Mouse (Mus musculus) leukemia stem cell, adult 10-12 weeks (primary cell): ENCODE data around the gene Pax3. TPM values are rescaled to one million over a fixed set of nuclear protein-coding genes. Genes with fewer than 3 reads are reported as not detected.

ENCODE experiments used
- polyA plus RNA-seq: library from polyadenylated mRNA; stranded (reverse); fragments of >175 nt; gene quantifications from 2 replicates; pipeline ENCODE4 v1.2.3, GENCODE M21; 2012; ENCODE audit warnings: low replicate concordance

Pax3 gene
- not detected in 2 replicates for polyA plus RNA-seq

DNA sequence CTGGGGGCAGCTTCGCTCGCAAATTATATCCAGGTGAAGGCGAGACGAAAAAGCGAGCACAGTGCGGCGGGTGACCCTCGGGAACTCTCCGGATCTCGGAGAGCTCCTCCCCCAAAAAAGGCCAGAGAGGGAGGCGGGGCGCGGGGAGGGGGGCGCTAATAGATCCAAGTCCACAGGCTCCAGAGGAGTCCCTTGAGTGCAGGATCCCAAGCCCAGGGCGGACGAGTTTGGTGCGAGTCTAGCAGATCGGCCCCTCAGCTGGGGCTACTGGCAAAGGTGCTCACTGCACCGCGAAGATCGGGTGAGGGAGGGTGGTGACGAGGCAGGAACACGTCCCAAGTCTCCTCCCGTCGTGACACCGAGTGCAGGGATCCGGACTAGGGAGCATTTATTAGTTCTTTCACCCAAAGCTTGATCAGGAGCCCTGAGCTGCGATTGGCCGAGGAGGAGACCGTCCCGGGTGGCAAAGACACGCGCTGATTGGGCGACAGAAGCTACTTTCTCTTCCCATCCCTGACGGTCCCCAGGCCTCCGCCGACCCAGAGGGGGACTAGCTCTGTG lies at the start of gene Pax3:
Gene Pax3, minus strand, starts transcription at position 384 of the 561 bp plus-strand sequence.

Other genes starting within 250 kb of the Pax3 start
- gene Sgpp2, start 113.2 kb upstream of the Pax3 start, polyA plus RNA-seq, result 0.06 and 0.11 TPM in 2 replicates